Mouse (Mus musculus): ENCODE data around the gene Strip2.

The Strip2 gene

GRCm38 (mm10) chr6:29930087-29930486, 13.3 kb downstream of the Strip2 start:
- no peak for DNase-seq (ENCODE audit: low spot score)

GRCm38 (mm10) chr6:29930665-29931064, 13.9 kb downstream of the Strip2 start:
- DNase-seq (ENCODE audit: low spot score), result no peak

- no peak for DNase-seq (ENCODE audit: low spot score)
These were observed 14.4 kb downstream of the Strip2 start for GRCm38 (mm10) chr6:29931181-29931580.

- DNase-seq (ENCODE audit: low spot score), result no peak
These were observed 18.9 kb downstream of the Strip2 start for GRCm38 (mm10) chr6:29935741-29936140.

- no peak for DNase-seq (ENCODE audit: low spot score)
These were observed 23.6 kb downstream of the Strip2 start for GRCm38 (mm10) chr6:29940428-29940827.

GRCm38 (mm10) chr6:29941036-29941435, 24.2 kb downstream of the Strip2 start:
- no peak for DNase-seq (ENCODE audit: low spot score)

GRCm38 (mm10) chr6:29944465-29944864, 27.7 kb downstream of the Strip2 start:
- no peak for DNase-seq (ENCODE audit: low spot score)

- DNase-seq (ENCODE audit: low spot score), result no peak
These were observed 29.8 kb downstream of the Strip2 start for GRCm38 (mm10) chr6:29946568-29946967.

- no peak for DNase-seq (ENCODE audit: low spot score)
These were observed 31.0 kb downstream of the Strip2 start for GRCm38 (mm10) chr6:29947823-29948222.

GRCm38 (mm10) chr6:29956749-29957148, 39.9 kb downstream of the Strip2 start:
- DNase-seq (ENCODE audit: low spot score), result no peak

- DNase-seq (ENCODE audit: low spot score), result no peak
These were observed 41.9 kb downstream of the Strip2 start for GRCm38 (mm10) chr6:29958669-29959068.

GRCm38 (mm10) chr6:29961081-29961480, 44.3 kb downstream of the Strip2 start:
- no peak for DNase-seq (ENCODE audit: low spot score)

GRCm38 (mm10) chr6:29967917-29968316, 51.1 kb downstream of the Strip2 start:
- DNase-seq (ENCODE audit: low spot score), result no peak

- DNase-seq (ENCODE audit: low spot score), result no peak
These were observed 56.5 kb downstream of the Strip2 start for GRCm38 (mm10) chr6:29973341-29973740.

GRCm38 (mm10) chr6:29974836-29975235, 58.0 kb downstream of the Strip2 start:
- DNase-seq (ENCODE audit: low spot score), result no peak

GRCm38 (mm10) chr6:29980461-29980860, 63.6 kb downstream of the Strip2 start:
- no peak for DNase-seq (ENCODE audit: low spot score)

GRCm38 (mm10) chr6:29981797-29982196, 65.0 kb downstream of the Strip2 start:
- DNase-seq (ENCODE audit: low spot score), result no peak

- DNase-seq (ENCODE audit: low spot score), result peak; percentile 89
These were observed 68.3 kb downstream of the Strip2 start for GRCm38 (mm10) chr6:29985058-29985498.

- peak; percentile 9 for DNase-seq (ENCODE audit: low spot score)
These were observed 68.7 kb downstream of the Strip2 start for GRCm38 (mm10) chr6:29985504-29985903.

GRCm38 (mm10) chr6:29985986-29986385, 69.2 kb downstream of the Strip2 start:
- peak; percentile 7 for DNase-seq (ENCODE audit: low spot score)

- no peak for DNase-seq (ENCODE audit: low spot score)
These were observed 70.4 kb downstream of the Strip2 start for GRCm38 (mm10) chr6:29987246-29987645.

- DNase-seq (ENCODE audit: low spot score), result no peak
These were observed 81.3 kb downstream of the Strip2 start for GRCm38 (mm10) chr6:29998140-29998539.

- no peak for DNase-seq (ENCODE audit: low spot score)
These were observed 82.0 kb downstream of the Strip2 start for GRCm38 (mm10) chr6:29998771-29999170.

GRCm38 (mm10) chr6:30002628-30003027, 85.8 kb downstream of the Strip2 start:
- DNase-seq (ENCODE audit: low spot score), result no peak

- no peak for DNase-seq (ENCODE audit: low spot score)
These were observed 89.0 kb downstream of the Strip2 start for GRCm38 (mm10) chr6:30005851-30006250.
